Mouse (Mus musculus) stomach, postnatal 0 days (tissue): ENCODE measurements around the gene Actb. TPM values are rescaled to one million over a fixed set of nuclear protein-coding genes. Genes with fewer than 3 reads are reported as not detected.

Source experiments
- ATAC-seq: fragments of 200-750 bp; cut with Nextera tagmentation; 2 replicates; pipeline ENCODE4 v1.8.0; 2017; ENCODE audit not compliant: low FRiP score, low TSS enrichment
- DNase-seq: peaks from one replicate; pipeline ENCODE4 v3.0.0-alpha.2; 2016; ENCODE audit warnings: low spot score
- H3K27ac ChIP-seq: fragments of 300-500 bp; sonication (generic); replicated peaks from 2 replicates; pipeline ENCODE4 v1.5.1; 2014; ENCODE audit warnings: mild to moderate bottlenecking, control low read depth
- H3K27me3 ChIP-seq: fragments of 300-500 bp; sonication (generic); 2 replicates; pipeline ENCODE4 v1.6.1; 2014; ENCODE audit warnings: low read length; ENCODE audit not compliant: control insufficient read depth, insufficient read depth
- H3K36me3 ChIP-seq: fragments of 300-500 bp; sonication (generic); 2 replicates; pipeline ENCODE4 v1.6.1; 2014; ENCODE audit warnings: low read length, mixed read lengths; ENCODE audit not compliant: control insufficient read depth, insufficient read depth
- H3K4me1 ChIP-seq: fragments of 300-500 bp; sonication (generic); replicated peaks from 2 replicates; pipeline ENCODE4 v1.6.1; 2014; ENCODE audit warnings: antibody characterized with exemption; ENCODE audit not compliant: control insufficient read depth, insufficient read depth
- H3K4me2 ChIP-seq: fragments of 300-500 bp; sonication (generic); replicated peaks from 2 replicates; pipeline ENCODE4 v1.6.1; 2014; ENCODE audit warnings: low read depth, mild to moderate bottlenecking, control low read depth, moderate library complexity
- H3K4me3 ChIP-seq: fragments of 300-500 bp; sonication (generic); 2 replicates; pipeline ENCODE4 v1.5.1; 2014; ENCODE audit warnings: low read depth, low read length, control low read depth
- H3K9ac ChIP-seq: fragments of 300-500 bp; sonication (generic); 2 replicates; pipeline ENCODE4 v1.6.1; 2014; ENCODE audit warnings: mild to moderate bottlenecking, low read length, control low read depth, mixed read lengths
- H3K9me3 ChIP-seq: fragments of 300-500 bp; sonication (generic); 2 replicates; pipeline ENCODE4 v1.6.1; 2016; ENCODE audit warnings: low read length; ENCODE audit not compliant: control insufficient read depth
- CTCF ChIP-seq: IDR thresholded peaks from 2 replicates; pipeline ENCODE4 v1.5.1; 2016; ENCODE audit warnings: antibody characterized with exemption, low read depth, mild to moderate bottlenecking, moderate library complexity
- EP300 ChIP-seq: optimal IDR thresholded peaks from 2 replicates; pipeline ENCODE3; 2016; ENCODE audit warnings: antibody characterized with exemption
- WGBS: fragments of 180-500 bp; shearing (Covaris S2); extraction: QIAGEN DNeasy Blood & Tissue Kit; methylation state at CpG from one replicate; pipeline ENCODE4 v1.1.7; 2014; 5-methylcytosine and 5-hydroxymethylcytosine counted together
- polyA plus RNA-seq: library from polyadenylated mRNA; unstranded; fragments of >200 nt; fragmentation: Nextera tagmentation; extraction: Ambion mirVana; gene quantifications from 2 replicates; pipeline ENCODE4 v1.2.1, GENCODE M21; 2015

Gene Actb
- polyA plus RNA-seq, 1 experiment from 2014 or later, result 16,187 TPM

DNA sequence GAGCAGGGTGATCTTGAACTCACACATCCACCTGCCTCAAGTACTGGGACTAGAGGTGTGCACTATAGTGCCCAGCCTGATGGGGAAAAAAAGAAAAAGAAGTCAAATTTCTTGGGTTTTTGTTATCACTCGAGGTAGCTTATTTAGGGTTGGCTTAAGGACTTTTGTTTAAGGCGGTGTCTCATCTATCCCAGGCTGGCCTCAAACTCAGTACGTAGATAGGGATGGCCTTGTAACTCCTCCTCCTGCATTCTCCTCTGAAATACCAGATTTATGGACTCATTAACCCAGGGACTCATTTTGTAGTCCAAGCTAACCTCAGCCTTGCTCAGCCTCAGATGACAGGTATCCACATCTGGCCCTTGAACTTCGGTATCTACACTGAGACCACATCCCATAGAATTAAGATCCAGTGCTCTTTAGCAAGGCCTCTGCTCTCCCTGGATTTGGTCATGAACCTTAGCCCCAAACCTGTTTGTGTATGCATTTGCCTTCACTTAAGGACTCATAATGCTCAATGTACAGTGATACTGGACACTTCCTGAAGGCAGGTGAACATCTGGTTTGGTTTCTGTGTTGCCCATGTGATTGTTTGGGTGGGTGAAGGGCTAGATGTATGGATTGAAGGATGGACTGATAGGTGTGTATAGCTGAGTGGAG, 4.6 kb downstream of the Actb start:
- ATAC-seq (no peak), DNase-seq (no peak)
- Histone ChIP-seq H3K4me3 (no peak overlapping the region; the same call in 1 of the 2 replicates), H3K27ac (peak overlapping the region; percentile 79), H3K4me1 (peaks cover 1% of the 10 kb centered on the region; the same call in 1 of the 2 replicates), H3K9me3 (no peaks in the 10 kb centered on the region), H3K4me2 (peak overlapping the region; percentile 44; the same call in 1 of the 2 replicates), H3K36me3 (peaks cover 31% of the 10 kb centered on the region), H3K9ac (peak overlapping the region; percentile 61; the same call in 1 of the 2 replicates), H3K27me3 (no peaks in the 10 kb centered on the region)
- peak; percentile 54 for TF ChIP-seq EP300
- no peak for TF ChIP-seq CTCF
- 29% methylated on average over 4 of the region's 4 CpGs for whole genome bisulfite sequencing

DNA sequence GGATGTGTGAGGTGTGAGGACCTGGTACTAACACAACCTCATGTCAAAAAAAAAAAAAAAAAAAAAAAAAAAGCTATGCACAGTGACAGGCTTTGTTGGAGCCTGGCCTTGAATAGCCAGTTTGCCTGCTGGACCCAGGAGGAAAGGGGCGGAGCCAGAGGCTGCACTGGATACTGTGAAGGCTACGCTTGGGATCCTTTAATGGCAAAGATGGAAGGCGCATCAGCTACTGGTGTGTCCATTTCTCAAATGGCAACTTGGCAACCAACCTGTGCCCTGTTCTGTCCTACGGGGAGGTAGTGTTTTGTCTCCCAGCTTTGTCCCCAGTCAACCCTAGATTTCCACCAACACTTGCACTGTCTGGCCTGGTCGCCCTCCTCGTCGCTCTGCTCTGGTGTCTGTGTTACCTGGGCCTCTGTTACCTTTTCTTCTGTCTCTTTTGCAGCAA, 5.2 kb downstream of the Actb start:
- Histone ChIP-seq H3K4me2 (no peak overlapping the region), H3K9me3 (no peaks in the 10 kb centered on the region), H3K27ac (no peak overlapping the region; the same call in none of the 2 replicates), H3K9ac (no peak overlapping the region), H3K27me3 (no peaks in the 10 kb centered on the region), H3K4me1 (no peaks in the 10 kb centered on the region), H3K36me3 (peaks cover 31% of the 10 kb centered on the region), H3K4me3 (no peak overlapping the region)
- peak; percentile 69 for DNase-seq
- WGBS, result 62% methylated on average over 7 of the region's 7 CpGs
- peak; percentile 3; the same call in 1 of the 2 replicates for ATAC-seq
- no peak for TF ChIP-seq EP300
- no peak for TF ChIP-seq CTCF

DNA sequence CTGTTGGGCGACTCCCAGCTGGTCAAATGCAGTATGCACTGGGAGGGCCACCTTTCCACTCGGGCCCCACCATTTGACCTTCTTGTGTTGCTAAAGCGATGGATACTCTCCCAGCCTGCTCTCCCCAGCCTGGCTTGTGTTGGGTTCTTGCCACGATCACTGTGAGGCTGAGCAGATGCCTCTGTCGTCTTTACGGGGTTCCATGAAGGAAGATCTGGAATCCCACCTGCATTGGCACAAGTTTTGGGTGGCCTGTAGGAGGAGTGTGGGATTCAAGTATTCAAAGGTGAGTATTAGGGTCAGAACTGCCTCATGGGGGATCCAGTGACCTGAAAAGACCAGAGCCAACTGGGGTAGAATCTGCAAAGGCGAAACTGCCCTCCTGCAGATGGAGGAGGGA, 5.9 kb downstream of the Actb start:
- no peaks in the 10 kb centered on the region for H3K27me3 ChIP-seq
- no peak overlapping the region for H3K4me3 ChIP-seq
- H3K36me3 ChIP-seq, result peaks cover 31% of the 10 kb centered on the region
- TF ChIP-seq CTCF (no peak), EP300 (no peak)
- no peaks in the 10 kb centered on the region for H3K4me1 ChIP-seq
- DNase-seq (no peak), ATAC-seq (no peak)
- no peak overlapping the region; the same call in 1 of the 2 replicates for H3K27ac ChIP-seq
- H3K9me3 ChIP-seq, result no peaks in the 10 kb centered on the region
- H3K4me2 ChIP-seq, result no peak overlapping the region
- no peak overlapping the region for H3K9ac ChIP-seq
- WGBS, result 65% methylated on average over 7 of the region's 7 CpGs

DNA sequence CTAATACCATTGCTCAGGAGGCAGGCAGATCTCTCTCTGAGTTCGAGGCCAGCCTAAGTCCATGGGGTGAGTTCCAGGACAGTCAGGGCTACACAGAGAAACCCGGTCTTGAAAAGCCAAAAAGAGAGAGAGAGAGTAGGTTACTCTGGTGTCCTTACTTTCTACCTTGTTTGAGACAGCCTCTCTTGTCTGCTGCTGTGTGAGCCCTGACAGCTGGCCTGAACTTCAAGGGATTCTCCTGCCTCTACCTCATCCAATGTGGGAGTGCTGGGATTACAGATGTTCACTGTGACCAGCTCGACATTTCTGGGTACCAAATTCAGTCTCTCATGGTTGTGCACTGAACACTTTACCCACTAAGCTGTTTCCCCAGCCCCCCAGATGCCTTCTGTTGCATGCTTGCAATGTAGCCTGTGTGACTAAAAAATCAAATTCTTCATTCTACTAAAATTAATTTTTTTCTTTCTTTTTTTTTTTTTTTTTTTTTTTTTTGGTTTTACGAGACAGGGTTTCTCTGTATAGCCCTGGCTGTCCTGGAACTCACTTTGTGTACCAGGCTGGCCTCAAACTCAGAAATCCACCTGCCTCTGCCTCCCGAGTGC, 6.5 kb downstream of the Actb start:
- Histone ChIP-seq H3K4me1 (no peaks in the 10 kb centered on the region), H3K27ac (0 out of 2 replicates have a peak overlapping the region, but pooled peaks have one; percentile 8), H3K9ac (no peak overlapping the region), H3K9me3 (no peaks in the 10 kb centered on the region), H3K4me2 (no peak overlapping the region), H3K27me3 (no peaks in the 10 kb centered on the region), H3K4me3 (no peak overlapping the region), H3K36me3 (peaks cover 27% of the 10 kb centered on the region)
- ATAC-seq (no peak), DNase-seq (no peak)
- 53% methylated on average over 4 of the region's 5 CpGs for WGBS
- TF ChIP-seq EP300 (no peak), CTCF (no peak)

DNA sequence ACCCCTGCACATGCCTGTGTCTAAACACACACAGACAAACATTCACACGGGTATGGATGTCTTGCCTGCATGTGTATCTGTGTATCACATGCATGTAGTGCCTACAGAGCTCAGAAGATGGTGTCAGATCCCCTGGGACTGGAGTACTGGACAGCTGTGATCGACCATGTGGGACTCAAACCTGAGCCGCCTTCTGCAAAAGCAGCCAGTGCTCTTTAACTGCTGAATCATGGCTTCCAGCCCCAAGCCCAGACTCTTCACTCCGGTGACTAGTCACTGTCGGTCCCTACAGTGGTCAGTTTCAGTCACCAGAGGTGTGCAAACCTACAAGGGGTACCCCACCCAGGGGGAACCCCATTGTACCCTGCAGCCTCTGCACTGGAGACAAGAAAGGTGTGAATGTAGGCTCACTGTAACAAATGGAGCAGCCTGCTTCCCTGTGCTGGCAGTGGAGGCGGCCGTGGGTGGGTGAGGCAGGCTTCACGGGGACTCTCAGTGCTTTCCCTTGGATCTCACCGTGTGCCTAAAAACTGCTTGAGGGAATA, 7.4 kb downstream of the Actb start:
- no peak overlapping the region for H3K4me3 ChIP-seq
- ATAC-seq (no peak), DNase-seq (no peak)
- 77% methylated on average over 9 of the region's 9 CpGs for WGBS
- peaks cover 3% of the 10 kb centered on the region; the same call in 1 of the 2 replicates for H3K4me1 ChIP-seq
- 0 out of 2 replicates have a peak overlapping the region, but pooled peaks have one; percentile 13 for H3K27ac ChIP-seq
- no peak overlapping the region for H3K4me2 ChIP-seq
- H3K9ac ChIP-seq, result no peak overlapping the region
- no peaks in the 10 kb centered on the region for H3K27me3 ChIP-seq
- H3K9me3 ChIP-seq, result no peaks in the 10 kb centered on the region
- TF ChIP-seq EP300 (no peak), CTCF (0 out of 2 replicates have a peak, but pooled peaks have one; percentile 9)
- peaks cover 20% of the 10 kb centered on the region for H3K36me3 ChIP-seq
